Mouse (Mus musculus) embryonic facial prominence, embryonic 11.5 days (tissue): Measurements from ENCODE around the gene Itgb2l. TPM values are rescaled to one million over a fixed set of nuclear protein-coding genes. Genes with fewer than 3 reads are reported as not detected.

Source experiments
- ATAC-seq: fragments of 200-750 bp; cut with Nextera tagmentation; replicated peaks from 2 replicates; pipeline ENCODE4 v1.8.0; 2017; ENCODE audit warnings: low read depth; ENCODE audit not compliant: insufficient number of reproducible peaks, low FRiP score, low TSS enrichment
- DNase-seq: peaks from one replicate; pipeline ENCODE4 v3.0.0-alpha.2; 2015; ENCODE audit warnings: low spot score
- H3K27ac ChIP-seq: fragments of 300-500 bp; sonication (generic); replicated peaks from 2 replicates; pipeline ENCODE4 v1.5.1; 2014; ENCODE audit warnings: mild to moderate bottlenecking, low read depth, low read length, control low read depth
- H3K27me3 ChIP-seq: fragments of 300-500 bp; sonication (generic); 2 replicates; pipeline ENCODE4 v1.6.1; 2014; ENCODE audit warnings: mild to moderate bottlenecking, low read length, moderate library complexity, mixed read lengths; ENCODE audit not compliant: control insufficient read depth, insufficient read depth
- H3K36me3 ChIP-seq: fragments of 300-500 bp; sonication (generic); replicated peaks from 2 replicates; pipeline ENCODE4 v1.6.1; 2014; ENCODE audit warnings: low read depth, mild to moderate bottlenecking, low read length, moderate library complexity, mixed read lengths; ENCODE audit not compliant: control insufficient read depth, insufficient read depth
- H3K4me1 ChIP-seq: fragments of 300-500 bp; sonication (generic); 2 replicates; pipeline ENCODE4 v1.6.1; 2014; ENCODE audit warnings: low read length, mixed read lengths; ENCODE audit not compliant: control insufficient read depth, insufficient read depth
- H3K4me2 ChIP-seq: fragments of 300-500 bp; sonication (generic); 2 replicates; pipeline ENCODE4 v1.6.1; 2014; ENCODE audit warnings: low read depth, mild to moderate bottlenecking, control low read depth, low read length, moderate library complexity
- H3K4me3 ChIP-seq: fragments of 300-500 bp; sonication (generic); 2 replicates; pipeline ENCODE4 v1.5.1; 2014; ENCODE audit warnings: low read depth, low read length, control low read depth
- H3K9ac ChIP-seq: fragments of 300-500 bp; sonication (generic); replicated peaks from 2 replicates; pipeline ENCODE4 v1.6.1; 2014; ENCODE audit warnings: mild to moderate bottlenecking, control low read depth, low read length
- H3K9me3 ChIP-seq: fragments of 300-500 bp; sonication (generic); replicated peaks from 2 replicates; pipeline ENCODE4 v1.6.1; 2016; ENCODE audit warnings: mild to moderate bottlenecking, low read length, inconsistent platforms, mixed read lengths; ENCODE audit not compliant: control insufficient read depth
- WGBS: fragments of 180-500 bp; shearing (Covaris S2); extraction: QIAGEN DNeasy Blood & Tissue Kit; methylation state at CpG from one replicate; pipeline ENCODE4 v1.1.7; 2014; 5-methylcytosine and 5-hydroxymethylcytosine counted together
- polyA plus RNA-seq: library from polyadenylated mRNA; unstranded; fragments of >200 nt; fragmentation: Nextera tagmentation; extraction: Ambion mirVana; gene quantifications from 2 replicates; pipeline ENCODE4 v1.2.1, GENCODE M21; 2014

Itgb2l gene
- polyA plus RNA-seq, 1 experiment from 2014 or later: not detected

GRCm38 (mm10) chr16:96376342-96376741 lies 67.1 kb downstream of the Itgb2l start:
- Histone ChIP-seq H3K36me3 (no peaks in the 10 kb centered on the region), H3K27me3 (no peaks in the 10 kb centered on the region), H3K4me1 (no peaks in the 10 kb centered on the region), H3K27ac (no peak overlapping the region), H3K4me2 (no peak overlapping the region), H3K9me3 (no peaks in the 10 kb centered on the region), H3K9ac (no peak overlapping the region), H3K4me3 (no peak overlapping the region)
- peak; percentile 75 for DNase-seq
- 10% methylated on average over 7 of the region's 7 CpGs for WGBS
- no peak for ATAC-seq

GRCm38 (mm10) chr16:96375538-96375937 lies 67.9 kb downstream of the Itgb2l start:
- WGBS: 91% methylated on average over 7 of the region's 7 CpGs

GRCm38 (mm10) chr16:96372752-96373118 lies 70.7 kb downstream of the Itgb2l start:
- ATAC-seq: no peak
- H3K9ac ChIP-seq: no peak overlapping the region
- 76% methylated on average over 8 of the region's 8 CpGs for WGBS

More at GRCm38 (mm10) chr16:96375538-96375937, 67.9 kb downstream of the Itgb2l start:
- no peak overlapping the region for H3K4me3 ChIP-seq
- ATAC-seq: no peak
- no peaks in the 10 kb centered on the region for H3K4me1 ChIP-seq
- DNase-seq: no peak
- no peaks in the 10 kb centered on the region for H3K9me3 ChIP-seq
- no peak overlapping the region for H3K4me2 ChIP-seq
- no peak overlapping the region for H3K9ac ChIP-seq
- H3K36me3 ChIP-seq: no peaks in the 10 kb centered on the region
- no peak overlapping the region for H3K27ac ChIP-seq
- no peaks in the 10 kb centered on the region for H3K27me3 ChIP-seq

More at GRCm38 (mm10) chr16:96372752-96373118, 70.7 kb downstream of the Itgb2l start:
- Histone ChIP-seq H3K27me3 (no peaks in the 10 kb centered on the region), H3K4me3 (no peak overlapping the region), H3K9me3 (no peaks in the 10 kb centered on the region), H3K27ac (no peak overlapping the region), H3K36me3 (no peaks in the 10 kb centered on the region), H3K4me1 (no peaks in the 10 kb centered on the region), H3K4me2 (no peak overlapping the region)
- DNase-seq: no peak

Other genes with a start within 250 kb of the Itgb2l start
- 1.4 and 3.5 TPM in 2 replicates for gene Sh3bgr, start 243.2 kb downstream of the Itgb2l start, polyA plus RNA-seq
- 1.2 and 1.4 TPM in 2 replicates for gene B3galt5, start 207.8 kb downstream of the Itgb2l start, polyA plus RNA-seq
- gene Pcp4, start 24.0 kb upstream of the Itgb2l start, polyA plus RNA-seq: 23.0 and 34.3 TPM in 2 replicates